Mouse (Mus musculus): ENCODE data around the gene Rcan3. TPM values are rescaled to one million over a fixed set of nuclear protein-coding genes. Genes with fewer than 3 reads are reported as not detected.

Gene Rcan3
- polyA plus RNA-seq, 1 experiment: 15.9 TPM

- Histone ChIP-seq H3K27me3 (ENCODE audit: control insufficient read depth, insufficient read depth, low read length, poor library complexity, severe bottlenecking) (no peaks in the 10 kb centered on the region), H3K9me3 (replicated peaks; ENCODE audit: control insufficient read depth, insufficient read depth, low read length, poor library complexity, severe bottlenecking) (peaks cover 4% of the 10 kb centered on the region; the same call in 1 of the 2 replicates), H3K36me3 (ENCODE audit: control insufficient read depth, insufficient read depth, low read length, poor library complexity, severe bottlenecking) (no peaks in the 10 kb centered on the region), H3K4me3 (ENCODE audit: low read depth, low read length) (no peak overlapping the region), H3K9ac (ENCODE audit: low read depth, poor library complexity, severe bottlenecking) (no peak overlapping the region), H3K27ac (ENCODE audit: insufficient read depth, low read length) (no peak overlapping the region), H3K4me1 (ENCODE audit: control insufficient read depth, insufficient read depth, low read length) (peaks cover 8% of the 10 kb centered on the region)
- no peak for TF ChIP-seq CTCF (IDR thresholded peaks at IDR 0.05; ENCODE audit: low read depth, low read length)
- TF ChIP-seq POLR2A (IDR thresholded peaks at IDR 0.05; ENCODE audit: insufficient read depth, low read length): no peak
- TF ChIP-seq EP300 (IDR thresholded peaks at IDR 0.05; ENCODE audit: insufficient read depth, low read depth, low read length): no peak
Observed at GRCm38 (mm10) chr4:135451360-135452015, 17.8 kb upstream of the Rcan3 start.

- H3K4me1 ChIP-seq (ENCODE audit: control insufficient read depth, insufficient read depth, low read length): peaks cover 3% of the 10 kb centered on the region
- H3K27ac ChIP-seq (ENCODE audit: insufficient read depth, low read length): no peak overlapping the region
- no peak overlapping the region for H3K4me3 ChIP-seq (ENCODE audit: low read depth, low read length)
- no peaks in the 10 kb centered on the region for H3K36me3 ChIP-seq (ENCODE audit: control insufficient read depth, insufficient read depth, low read length, poor library complexity, severe bottlenecking)
- no peaks in the 10 kb centered on the region for H3K9me3 ChIP-seq (replicated peaks; ENCODE audit: control insufficient read depth, insufficient read depth, low read length, poor library complexity, severe bottlenecking)
- H3K9ac ChIP-seq (ENCODE audit: low read depth, poor library complexity, severe bottlenecking): no peak overlapping the region
- no peak for TF ChIP-seq POLR2A (IDR thresholded peaks at IDR 0.05; ENCODE audit: insufficient read depth, low read length)
- TF ChIP-seq CTCF (IDR thresholded peaks at IDR 0.05; ENCODE audit: low read depth, low read length): no peak
- no peak for TF ChIP-seq EP300 (IDR thresholded peaks at IDR 0.05; ENCODE audit: insufficient read depth, low read depth, low read length)
- H3K27me3 ChIP-seq (ENCODE audit: control insufficient read depth, insufficient read depth, low read length, poor library complexity, severe bottlenecking): no peaks in the 10 kb centered on the region
Observed at GRCm38 (mm10) chr4:135442473-135442872, 8.8 kb upstream of the Rcan3 start.

- peaks cover 3% of the 10 kb centered on the region for H3K4me1 ChIP-seq (ENCODE audit: control insufficient read depth, insufficient read depth, low read length)
- TF ChIP-seq CTCF (IDR thresholded peaks at IDR 0.05; ENCODE audit: low read depth, low read length) (peak; percentile 23), EP300 (IDR thresholded peaks at IDR 0.05; ENCODE audit: insufficient read depth, low read depth, low read length) (0 out of 2 replicates have a peak, but pooled peaks have one; percentile 38), POLR2A (IDR thresholded peaks at IDR 0.05; ENCODE audit: insufficient read depth, low read length) (no peak)
- H3K36me3 ChIP-seq (ENCODE audit: control insufficient read depth, insufficient read depth, low read length, poor library complexity, severe bottlenecking): no peaks in the 10 kb centered on the region
- H3K9ac ChIP-seq (ENCODE audit: low read depth, poor library complexity, severe bottlenecking): 0 out of 2 replicates have a peak overlapping the region, but pooled peaks have one; percentile 22
- no peak overlapping the region for H3K4me3 ChIP-seq (ENCODE audit: low read depth, low read length)
- H3K27ac ChIP-seq (ENCODE audit: insufficient read depth, low read length): peak overlapping the region; percentile 48; the same call in 1 of the 2 replicates
- no peaks in the 10 kb centered on the region for H3K9me3 ChIP-seq (replicated peaks; ENCODE audit: control insufficient read depth, insufficient read depth, low read length, poor library complexity, severe bottlenecking)
- H3K27me3 ChIP-seq (ENCODE audit: control insufficient read depth, insufficient read depth, low read length, poor library complexity, severe bottlenecking): no peaks in the 10 kb centered on the region
Observed at GRCm38 (mm10) chr4:135439904-135440522, 6.4 kb upstream of the Rcan3 start.

- H3K4me1 ChIP-seq (ENCODE audit: control insufficient read depth, insufficient read depth, low read length): peaks cover 3% of the 10 kb centered on the region
- H3K27me3 ChIP-seq (ENCODE audit: control insufficient read depth, insufficient read depth, low read length, poor library complexity, severe bottlenecking): no peaks in the 10 kb centered on the region
- H3K36me3 ChIP-seq (ENCODE audit: control insufficient read depth, insufficient read depth, low read length, poor library complexity, severe bottlenecking): no peaks in the 10 kb centered on the region
- H3K27ac ChIP-seq (ENCODE audit: insufficient read depth, low read length): peak overlapping the region; percentile 82
- H3K4me3 ChIP-seq (ENCODE audit: low read depth, low read length): no peak overlapping the region; the same call in 1 of the 2 replicates
- H3K9ac ChIP-seq (ENCODE audit: low read depth, poor library complexity, severe bottlenecking): 0 out of 2 replicates have a peak overlapping the region, but pooled peaks have one; percentile 14
- no peaks in the 10 kb centered on the region for H3K9me3 ChIP-seq (replicated peaks; ENCODE audit: control insufficient read depth, insufficient read depth, low read length, poor library complexity, severe bottlenecking)
- no peak for TF ChIP-seq CTCF (IDR thresholded peaks at IDR 0.05; ENCODE audit: low read depth, low read length)
- TF ChIP-seq EP300 (IDR thresholded peaks at IDR 0.05; ENCODE audit: insufficient read depth, low read depth, low read length): 0 out of 2 replicates have a peak, but pooled peaks have one; percentile 53
- no peak for TF ChIP-seq POLR2A (IDR thresholded peaks at IDR 0.05; ENCODE audit: insufficient read depth, low read length)
Observed at GRCm38 (mm10) chr4:135439188-135439647, 5.6 kb upstream of the Rcan3 start.

- no peak overlapping the region for H3K27ac ChIP-seq (ENCODE audit: insufficient read depth, low read length)
- H3K4me1 ChIP-seq (ENCODE audit: control insufficient read depth, insufficient read depth, low read length): peaks cover 3% of the 10 kb centered on the region
- no peaks in the 10 kb centered on the region for H3K27me3 ChIP-seq (ENCODE audit: control insufficient read depth, insufficient read depth, low read length, poor library complexity, severe bottlenecking)
- no peak overlapping the region for H3K9ac ChIP-seq (ENCODE audit: low read depth, poor library complexity, severe bottlenecking)
- TF ChIP-seq EP300 (IDR thresholded peaks at IDR 0.05; ENCODE audit: insufficient read depth, low read depth, low read length) (no peak), CTCF (IDR thresholded peaks at IDR 0.05; ENCODE audit: low read depth, low read length) (no peak), POLR2A (IDR thresholded peaks at IDR 0.05; ENCODE audit: insufficient read depth, low read length) (no peak)
- no peak overlapping the region for H3K4me3 ChIP-seq (ENCODE audit: low read depth, low read length)
- H3K36me3 ChIP-seq (ENCODE audit: control insufficient read depth, insufficient read depth, low read length, poor library complexity, severe bottlenecking): no peaks in the 10 kb centered on the region
- no peaks in the 10 kb centered on the region for H3K9me3 ChIP-seq (replicated peaks; ENCODE audit: control insufficient read depth, insufficient read depth, low read length, poor library complexity, severe bottlenecking)
Observed at GRCm38 (mm10) chr4:135437924-135438323, 4.3 kb upstream of the Rcan3 start.

GRCm38 (mm10) chr4:135436291-135436690 is 2.6 kb upstream of the Rcan3 start:
- Histone ChIP-seq H3K27ac (ENCODE audit: insufficient read depth, low read length) (no peak overlapping the region), H3K4me3 (ENCODE audit: low read depth, low read length) (0 out of 2 replicates have a peak overlapping the region, but pooled peaks have one; percentile 2), H3K9ac (ENCODE audit: low read depth, poor library complexity, severe bottlenecking) (no peak overlapping the region), H3K27me3 (ENCODE audit: control insufficient read depth, insufficient read depth, low read length, poor library complexity, severe bottlenecking) (no peaks in the 10 kb centered on the region), H3K9me3 (replicated peaks; ENCODE audit: control insufficient read depth, insufficient read depth, low read length, poor library complexity, severe bottlenecking) (no peaks in the 10 kb centered on the region), H3K4me1 (ENCODE audit: control insufficient read depth, insufficient read depth, low read length) (peaks cover 3% of the 10 kb centered on the region), H3K36me3 (ENCODE audit: control insufficient read depth, insufficient read depth, low read length, poor library complexity, severe bottlenecking) (no peaks in the 10 kb centered on the region)
- no peak for TF ChIP-seq CTCF (IDR thresholded peaks at IDR 0.05; ENCODE audit: low read depth, low read length)
- TF ChIP-seq EP300 (IDR thresholded peaks at IDR 0.05; ENCODE audit: insufficient read depth, low read depth, low read length): no peak
- TF ChIP-seq POLR2A (IDR thresholded peaks at IDR 0.05; ENCODE audit: insufficient read depth, low read length): no peak
